9 mouse cellular contexts compared by ENCODE assay signal in the genomic region with DNA sequence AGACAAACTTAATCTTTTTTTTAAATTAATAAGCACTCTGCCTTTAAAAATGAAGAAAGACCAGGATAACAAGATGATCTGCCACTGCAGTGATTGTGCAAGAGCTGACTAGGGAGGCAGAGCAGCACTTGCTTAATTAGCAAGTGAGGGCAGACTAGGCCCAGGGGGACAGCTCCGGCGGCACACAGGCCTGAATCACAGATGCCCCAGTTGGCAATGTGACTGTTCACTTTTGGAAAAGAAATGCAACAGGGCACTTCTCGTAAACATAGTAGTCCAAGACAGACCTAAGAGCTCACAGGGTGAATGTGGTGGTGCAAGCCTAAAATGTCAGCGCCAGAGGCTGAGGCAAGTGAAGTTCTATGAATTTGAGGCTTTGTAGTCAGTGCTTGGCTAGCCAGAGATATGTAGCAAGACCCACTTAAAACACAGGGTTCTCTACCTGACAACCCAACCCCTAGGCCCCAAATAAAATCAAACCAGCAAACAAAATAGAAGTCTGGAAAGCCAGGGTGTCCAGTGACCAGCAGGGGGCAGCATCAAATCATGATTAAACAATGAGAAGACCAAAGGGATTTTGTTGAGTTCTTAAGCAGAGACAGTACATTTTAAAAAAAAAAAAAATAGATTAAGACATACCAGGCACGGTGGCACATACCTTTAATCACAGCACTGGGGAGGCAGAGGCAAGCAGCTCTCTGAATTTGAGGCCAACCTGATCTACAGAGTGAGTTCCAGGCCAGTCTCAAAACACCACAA. TPM values are rescaled to one million over a fixed set of nuclear protein-coding genes. Genes with fewer than 3 reads are reported as not detected.
DNase-seq lines count a peak whose midpoint lies in the region; ATAC-seq and TF ChIP-seq lines count a peak whose summit lies in the region.
"Had no signal": no experiment of that assay in that cellular context is flagged by ENCODE, and none has a peak within 500 bp of the region (broad histone marks: within the 10 kb centered on the region; RNA-seq: fewer than 3 reads in every experiment).

No protein-coding gene starts in this region.

- DNase-seq in forebrain, embryonic 11.5 days (ENCODE audit: low spot score) = peak; percentile 83
- peak; percentile 54 for DNase-seq in cerebellum, adult 11-12 months
- peak; percentile 83 for DNase-seq in gastrocnemius, adult 18-20 months (ENCODE audit: low spot score)
- DNase-seq in layer of hippocampus, adult 9-11 months = peak; percentile 59
- DNase-seq in spleen, postnatal 10 days (ENCODE audit: low spot score in 2 of 2) = peak; percentile 63 to 91

- no peak overlapping the region for H3K27ac ChIP-seq in forebrain, embryonic 11.5 days (ENCODE audit: low read depth, low read length)
- H3K27ac ChIP-seq in forebrain, embryonic 16.5 days (ENCODE audit: low read length) = no peak overlapping the region
- peak overlapping the region; percentile 32; the same call in 1 of the 2 replicates for H3K27ac ChIP-seq in macrophage

- H3K9me3 ChIP-seq in forebrain, embryonic 11.5 days (ENCODE audit: control insufficient read depth, low read length) = no peaks in the 10 kb centered on the region
- H3K9me3 ChIP-seq in forebrain, embryonic 16.5 days (ENCODE audit: control insufficient read depth, low read length) = no peaks in the 10 kb centered on the region
- no peaks in the 10 kb centered on the region for H3K9me3 ChIP-seq in E14TG2a.4 (ENCODE audit: low read length)
- H3K9me3 ChIP-seq: megakaryocyte, embryonic 14.5 days had no signal

- no peak overlapping the region for H3K4me3 ChIP-seq in forebrain, embryonic 11.5 days (ENCODE audit: low read depth, low read length)
- no peak overlapping the region for H3K4me3 ChIP-seq in forebrain, embryonic 16.5 days (replicated peaks; ENCODE audit: low read length)
- no peak overlapping the region for H3K4me3 ChIP-seq in E14TG2a.4 (replicated peaks; ENCODE audit: low read length)
- H3K4me3 ChIP-seq in macrophage (ENCODE audit: inconsistent target) = no peak overlapping the region
- H3K4me3 ChIP-seq: megakaryocyte, embryonic 14.5 days had no signal

- no peak overlapping the region for H3K9ac ChIP-seq in forebrain, embryonic 11.5 days (ENCODE audit: low read length)
- H3K9ac ChIP-seq in forebrain, embryonic 16.5 days (replicated peaks; ENCODE audit: low read depth, low read length) = no peak overlapping the region

- H3K4me1 ChIP-seq in forebrain, embryonic 11.5 days (replicated peaks; ENCODE audit: control insufficient read depth, insufficient read depth, low read length) = peaks cover 7% of the 10 kb centered on the region; the same call in 1 of the 2 replicates
- peaks cover 22% of the 10 kb centered on the region for H3K4me1 ChIP-seq in forebrain, embryonic 16.5 days (replicated peaks; ENCODE audit: control insufficient read depth, insufficient read depth, low read length)
- peaks cover 52% of the 10 kb centered on the region for H3K4me1 ChIP-seq in E14TG2a.4 (replicated peaks; ENCODE audit: low read depth, low read length)

- TF ChIP-seq CTCF in E14TG2a.4 (conservative IDR thresholded peaks at IDR 0.05; ENCODE audit: low read length) = peak; percentile 93

- H3K36me3 ChIP-seq in forebrain, embryonic 11.5 days (ENCODE audit: control insufficient read depth, insufficient read depth, low read length) = peaks cover 3% of the 10 kb centered on the region; the same call in 1 of the 2 replicates
- peaks cover 16% of the 10 kb centered on the region for H3K36me3 ChIP-seq in forebrain, embryonic 16.5 days (ENCODE audit: control insufficient read depth, insufficient read depth)
- H3K36me3 ChIP-seq in E14TG2a.4 (ENCODE audit: insufficient read depth, low read length) (peaks cover 73% of the 10 kb centered on the region), macrophage (ENCODE audit: inconsistent target) (peaks cover 27% of the 10 kb centered on the region)

- no peaks in the 10 kb centered on the region for H3K27me3 ChIP-seq in forebrain, embryonic 11.5 days (ENCODE audit: control insufficient read depth, insufficient read depth, low read length)
- no peaks in the 10 kb centered on the region for H3K27me3 ChIP-seq in forebrain, embryonic 16.5 days (replicated peaks; ENCODE audit: control insufficient read depth, insufficient read depth, low read length)
- no peaks in the 10 kb centered on the region for H3K27me3 ChIP-seq in E14TG2a.4 (ENCODE audit: insufficient read depth, low read length)
- H3K27me3 ChIP-seq: megakaryocyte, embryonic 14.5 days had no signal

- ATAC-seq in forebrain, embryonic 11.5 days (replicated peaks; ENCODE audit: low FRiP score) = no peak
- no peak for ATAC-seq in forebrain, embryonic 16.5 days

- 63% methylated on average over 5 of the region's 5 CpGs for WGBS in forebrain, embryonic 11.5 days
- 59% methylated on average over 5 of the region's 5 CpGs for WGBS in forebrain, embryonic 16.5 days
- 39% methylated on average over 5 of the region's 5 CpGs for WGBS in macrophage (ENCODE audit: missing documents)

- no peak overlapping the region for H3K4me2 ChIP-seq in forebrain, embryonic 11.5 days (ENCODE audit: low read depth, low read length, severe bottlenecking)
- H3K4me2 ChIP-seq in forebrain, embryonic 16.5 days (ENCODE audit: low read length) = no peak overlapping the region

- H3K79me2 ChIP-seq in macrophage (ENCODE audit: inconsistent target) = peaks cover 11% of the 10 kb centered on the region; the same call in 1 of the 2 replicates

RNA-seq across cellular contexts. Expression of gene Gng3, which starts 5.6 kb away (rescaled TPM):
- polyA plus RNA-seq in forebrain, embryonic 11.5 days (2014; fragmentation: Nextera tagmentation; extraction: Ambion mirVana) = 83.4 and 92.6 TPM in 2 replicates
- polyA plus RNA-seq in forebrain, embryonic 16.5 days (2015; fragmentation: Nextera tagmentation; extraction: Ambion mirVana) = 258 and 306 TPM in 2 replicates
- not detected for total RNA-seq in gastrocnemius, adult 18-20 months (2021)
- total RNA-seq in macrophage (2018; cell fraction: chromatin; rRNA removed) = under 1 TPM in 2 of 26 experiments, not detected in 24; 0.33 to 0.43 TPM
- total RNA-seq in macrophage (2018; cell fraction: cytosol; rRNA removed) = under 1 TPM in 2 of 26 experiments, not detected in 24; 0.09 to 0.10 TPM
- under 1 TPM in 5 of 26 experiments, not detected in 21; 0.23 to 0.58 (median 0.33) TPM for total RNA-seq in macrophage (2018; cell fraction: nucleus; rRNA removed)
- polyA plus RNA-seq in macrophage (2018) = not detected in 3 replicates

RNA-seq across cellular contexts. Expression of gene Lrrn4cl, which starts 6.0 kb away (rescaled TPM):
- polyA plus RNA-seq in forebrain, embryonic 11.5 days (2014; fragmentation: Nextera tagmentation; extraction: Ambion mirVana) = 0.13 and 0.35 TPM in 2 replicates
- 0.45 and 0.57 TPM in 2 replicates for polyA plus RNA-seq in forebrain, embryonic 16.5 days (2015; fragmentation: Nextera tagmentation; extraction: Ambion mirVana)
- total RNA-seq in gastrocnemius, adult 18-20 months (2021) = 1 to 10 TPM; 5.6 to 8.8 TPM
- 1 to 10 TPM in 2 of 26 experiments, under 1 TPM in 6, not detected in 18; 0.29 to 1.9 (median 0.50) TPM for total RNA-seq in macrophage (2018; cell fraction: chromatin; rRNA removed)
- under 1 TPM in 9 of 26 experiments, not detected in 17; 0.03 to 0.10 (median 0.06) TPM for total RNA-seq in macrophage (2018; cell fraction: cytosol; rRNA removed)
- 1 to 10 TPM in 2 of 26 experiments, under 1 TPM in 5, not detected in 19; 0.20 to 2.1 (median 0.44) TPM for total RNA-seq in macrophage (2018; cell fraction: nucleus; rRNA removed)
- 0.09 to 0.10 TPM in 2 of 3 replicates, not detected in the other for polyA plus RNA-seq in macrophage (2018)

RNA-seq across cellular contexts. Expression of gene Bscl2, which starts 7.3 kb away (rescaled TPM):
- polyA plus RNA-seq in forebrain, embryonic 11.5 days (2014; fragmentation: Nextera tagmentation; extraction: Ambion mirVana) = 55.0 and 56.3 TPM in 2 replicates
- polyA plus RNA-seq in forebrain, embryonic 16.5 days (2015; fragmentation: Nextera tagmentation; extraction: Ambion mirVana) = 88.3 and 98.7 TPM in 2 replicates
- 10 to 100 TPM; 16.4 to 16.6 TPM for total RNA-seq in gastrocnemius, adult 18-20 months (2021)
- total RNA-seq in macrophage (2018; cell fraction: chromatin; rRNA removed) = 10 to 100 TPM in 24 of 26 experiments, 1 to 10 TPM in 2; 8.7 to 57.3 (median 25.0) TPM
- 100 to 1,000 TPM in 6 of 26 experiments, 10 to 100 TPM in 20; 63.2 to 119 (median 80.1) TPM for total RNA-seq in macrophage (2018; cell fraction: cytosol; rRNA removed)
- total RNA-seq in macrophage (2018; cell fraction: nucleus; rRNA removed) = 10 to 100 TPM; 22.3 to 69.1 (median 42.1) TPM
- 72.1 to 121 TPM (median 102 TPM) in 3 replicates for polyA plus RNA-seq in macrophage (2018)

RNA-seq across cellular contexts. Expression of gene AC129217.1, which starts 15.0 kb away (rescaled TPM):
- polyA plus RNA-seq in forebrain, embryonic 11.5 days (2014; fragmentation: Nextera tagmentation; extraction: Ambion mirVana) = not detected in 2 replicates
- not detected in 2 replicates for polyA plus RNA-seq in forebrain, embryonic 16.5 days (2015; fragmentation: Nextera tagmentation; extraction: Ambion mirVana)
- 1 to 10 TPM; 2.5 to 4.2 TPM for total RNA-seq in gastrocnemius, adult 18-20 months (2021)
- total RNA-seq in macrophage (2018; cell fraction: chromatin; rRNA removed) = 10 to 100 TPM in 1 of 26 experiments, 1 to 10 TPM in 9, not detected in 16; 2.4 to 11.6 (median 4.0) TPM
- 1 to 10 TPM in 12 of 26 experiments, not detected in 14; 1.3 to 9.4 (median 2.9) TPM for total RNA-seq in macrophage (2018; cell fraction: cytosol; rRNA removed)
- 1 to 10 TPM in 6 of 26 experiments, not detected in 20; 1.3 to 2.8 (median 1.9) TPM for total RNA-seq in macrophage (2018; cell fraction: nucleus; rRNA removed)
- 44.3 TPM in 1 of 3 replicates, not detected in the others for polyA plus RNA-seq in macrophage (2018)

RNA-seq across cellular contexts. Expression of gene Hnrnpul2, which starts 24.7 kb away (rescaled TPM):
- 6.7 and 7.8 TPM in 2 replicates for polyA plus RNA-seq in forebrain, embryonic 11.5 days (2014; fragmentation: Nextera tagmentation; extraction: Ambion mirVana)
- polyA plus RNA-seq in forebrain, embryonic 16.5 days (2015; fragmentation: Nextera tagmentation; extraction: Ambion mirVana) = 5.1 and 5.5 TPM in 2 replicates
- total RNA-seq in gastrocnemius, adult 18-20 months (2021) = 10 to 100 TPM; 41.2 to 44.3 TPM
- total RNA-seq in macrophage (2018; cell fraction: chromatin; rRNA removed) = 100 to 1,000 TPM in 16 of 26 experiments, 10 to 100 TPM in 10; 43.1 to 200 (median 123) TPM
- total RNA-seq in macrophage (2018; cell fraction: cytosol; rRNA removed) = 100 to 1,000 TPM in 1 of 26 experiments, 10 to 100 TPM in 25; 60.4 to 102 (median 80.2) TPM
- 100 to 1,000 TPM in 15 of 26 experiments, 10 to 100 TPM in 11; 61.1 to 164 (median 118) TPM for total RNA-seq in macrophage (2018; cell fraction: nucleus; rRNA removed)
- polyA plus RNA-seq in macrophage (2018) = 74.0 to 130 TPM (median 81.5 TPM) in 3 replicates

Comparison
In these comparisons a context has a peak if more than half of its experiments do, and no peak if none do; other contexts are left out.
1. RNA of gene Gng3, which starts 5.6 kb away (polyA plus RNA-seq): 258 to 306 TPM in forebrain, embryonic 16.5 days and 83.4 to 92.6 TPM in forebrain, embryonic 11.5 days; not detected in macrophage; every median in the first group is over 10 times any median in the second.
2. Peak in every context shown above with its lines, with median percentiles within 50 percentile points of each other: DNase-seq.